Mouse (Mus musculus) limb, embryonic 12.5 days (tissue): ENCODE results near the gene Inpp4b. TPM values are rescaled to one million over a fixed set of nuclear protein-coding genes. Genes with fewer than 3 reads are reported as not detected.

Experiments used
- ATAC-seq: fragments of 200-750 bp; cut with Nextera tagmentation; 2 replicates; pipeline ENCODE4 v1.8.0; 2017; ENCODE audit warnings: low read depth, moderate TSS enrichment; ENCODE audit not compliant: insufficient number of reproducible peaks, insufficient read depth, low FRiP score, low TSS enrichment
- H3K27ac ChIP-seq: fragments of 300-500 bp; sonication (generic); 2 replicates; pipeline ENCODE4 v1.5.1; 2016; ENCODE audit warnings: mild to moderate bottlenecking, moderate library complexity
- H3K27me3 ChIP-seq: fragments of 300-500 bp; sonication (generic); 2 replicates; pipeline ENCODE4 v1.6.1; 2016; ENCODE audit warnings: mild to moderate bottlenecking, moderate library complexity
- H3K36me3 ChIP-seq: fragments of 300-500 bp; sonication (generic); 2 replicates; pipeline ENCODE4 v1.6.1; 2016; ENCODE audit warnings: mild to moderate bottlenecking, moderate library complexity
- H3K4me1 ChIP-seq: fragments of 300-500 bp; sonication (generic); replicated peaks from 2 replicates; pipeline ENCODE4 v1.6.1; 2016
- H3K4me2 ChIP-seq: fragments of 300-500 bp; sonication (generic); 2 replicates; pipeline ENCODE4 v1.6.1; 2016; ENCODE audit warnings: mild to moderate bottlenecking, moderate library complexity
- H3K4me3 ChIP-seq: fragments of 300-500 bp; sonication (generic); replicated peaks from 2 replicates; pipeline ENCODE4 v1.5.1; 2016; ENCODE audit warnings: mild to moderate bottlenecking
- H3K9ac ChIP-seq: fragments of 300-500 bp; sonication (generic); replicated peaks from 2 replicates; pipeline ENCODE4 v1.6.1; 2016; ENCODE audit warnings: mild to moderate bottlenecking, moderate library complexity
- H3K9me3 ChIP-seq: fragments of 300-500 bp; sonication (generic); 2 replicates; pipeline ENCODE4 v1.6.1; 2016; ENCODE audit warnings: mild to moderate bottlenecking, moderate library complexity
- WGBS: fragments of 180-500 bp; shearing (Covaris S2); methylation state at CpG from one replicate; pipeline ENCODE4 v1.1.7; 2016; 5-methylcytosine and 5-hydroxymethylcytosine counted together
- polyA plus RNA-seq: library from polyadenylated mRNA; unstranded; fragments of >200 nt; fragmentation: Nextera tagmentation; extraction: Ambion mirVana; gene quantifications from 2 replicates; pipeline ENCODE4 v1.2.1, GENCODE M21; 2016

Gene Inpp4b
- polyA plus RNA-seq, 1 experiment from 2014 or later: 15.7 TPM

DNA sequence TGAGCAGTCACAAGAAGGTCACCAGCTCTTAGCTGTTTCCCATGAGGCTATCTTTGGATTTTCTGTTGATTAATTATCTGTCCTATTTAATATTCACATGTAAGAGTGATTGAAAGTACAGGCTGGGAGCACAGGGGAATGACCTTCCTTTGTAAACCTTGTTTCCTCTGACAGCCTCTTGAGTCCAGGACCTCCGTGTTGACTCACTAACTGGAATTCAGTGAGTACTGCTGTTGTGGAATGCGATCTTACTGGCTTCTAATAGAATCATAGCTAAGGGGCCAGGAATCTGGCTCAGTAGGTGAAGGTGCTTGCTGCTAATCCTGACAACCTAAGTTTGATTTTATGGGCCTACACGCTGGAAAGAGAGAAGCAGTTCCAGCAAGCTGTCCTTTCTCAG, 523.3 kb downstream of the Inpp4b start:
- Histone ChIP-seq H3K9ac (no peak overlapping the region), H3K27me3 (no peaks in the 10 kb centered on the region), H3K9me3 (no peaks in the 10 kb centered on the region), H3K36me3 (no peaks in the 10 kb centered on the region), H3K4me2 (no peak overlapping the region), H3K4me3 (no peak overlapping the region), H3K4me1 (no peaks in the 10 kb centered on the region), H3K27ac (no peak overlapping the region)
- ATAC-seq: no peak
- 64% methylated on average over 3 of the region's 3 CpGs for WGBS

DNA sequence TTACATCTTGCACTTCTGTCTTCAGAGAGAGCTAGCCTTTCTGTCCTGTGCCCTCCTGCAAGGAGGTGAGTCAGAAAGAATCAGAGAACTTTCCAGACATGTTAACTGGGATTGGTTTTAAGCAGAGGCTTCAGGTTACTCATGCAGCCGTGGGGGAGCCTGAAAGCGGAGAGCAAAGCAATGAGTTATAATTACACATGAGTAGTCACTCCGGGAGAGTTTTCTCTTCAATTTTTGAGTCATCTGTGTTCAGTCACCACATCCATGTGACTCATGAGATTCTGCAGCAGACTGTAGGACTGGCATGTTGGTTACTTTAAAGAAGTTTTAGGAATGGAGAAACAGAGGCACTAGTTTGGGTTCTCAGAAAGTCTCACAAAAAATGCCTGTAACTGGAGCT, 524.7 kb downstream of the Inpp4b start:
- no peaks in the 10 kb centered on the region for H3K27me3 ChIP-seq
- H3K4me3 ChIP-seq: no peak overlapping the region
- H3K4me1 ChIP-seq: no peaks in the 10 kb centered on the region
- H3K9me3 ChIP-seq: no peaks in the 10 kb centered on the region
- H3K27ac ChIP-seq: no peak overlapping the region
- WGBS: 28% methylated on average over 3 of the region's 3 CpGs
- no peak overlapping the region for H3K4me2 ChIP-seq
- H3K9ac ChIP-seq: no peak overlapping the region
- H3K36me3 ChIP-seq: no peaks in the 10 kb centered on the region
- ATAC-seq: no peak

GRCm38 (mm10) chr8:81870466-81870865, 528.1 kb downstream of the Inpp4b start:
- no peak overlapping the region for H3K4me2 ChIP-seq
- no peaks in the 10 kb centered on the region for H3K4me1 ChIP-seq
- H3K9me3 ChIP-seq: no peaks in the 10 kb centered on the region
- H3K36me3 ChIP-seq: no peaks in the 10 kb centered on the region
- no peak for ATAC-seq
- no peak overlapping the region for H3K27ac ChIP-seq
- H3K9ac ChIP-seq: no peak overlapping the region
- H3K4me3 ChIP-seq: no peak overlapping the region
- H3K27me3 ChIP-seq: no peaks in the 10 kb centered on the region
- 82% methylated on average over 2 of the region's 2 CpGs for WGBS

DNA sequence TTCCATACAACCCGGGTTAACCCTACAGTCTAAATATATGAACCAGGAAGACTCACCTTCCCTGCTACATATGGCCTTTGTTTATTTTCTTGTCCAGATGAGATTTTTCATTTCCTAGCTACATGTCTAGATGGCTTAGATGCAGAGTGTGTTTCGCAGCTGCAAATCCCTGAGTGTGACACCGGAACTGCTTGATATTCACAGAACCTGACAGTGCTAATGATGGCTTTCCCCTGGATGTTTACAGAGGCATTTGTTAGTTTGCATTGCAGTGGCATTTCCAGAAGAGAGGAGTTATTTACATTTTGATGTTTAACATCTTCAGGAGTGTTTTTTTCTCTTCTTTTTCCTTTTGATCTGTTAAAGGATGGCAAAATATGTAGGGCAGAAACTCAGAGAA, 537.7 kb downstream of the Inpp4b start:
- Histone ChIP-seq H3K27ac (no peak overlapping the region), H3K4me3 (no peak overlapping the region), H3K27me3 (no peaks in the 10 kb centered on the region), H3K9ac (no peak overlapping the region), H3K36me3 (no peaks in the 10 kb centered on the region), H3K4me1 (no peaks in the 10 kb centered on the region), H3K9me3 (no peaks in the 10 kb centered on the region), H3K4me2 (no peak overlapping the region)
- no peak for ATAC-seq
- 77% methylated on average over 3 of the region's 3 CpGs for WGBS

DNA sequence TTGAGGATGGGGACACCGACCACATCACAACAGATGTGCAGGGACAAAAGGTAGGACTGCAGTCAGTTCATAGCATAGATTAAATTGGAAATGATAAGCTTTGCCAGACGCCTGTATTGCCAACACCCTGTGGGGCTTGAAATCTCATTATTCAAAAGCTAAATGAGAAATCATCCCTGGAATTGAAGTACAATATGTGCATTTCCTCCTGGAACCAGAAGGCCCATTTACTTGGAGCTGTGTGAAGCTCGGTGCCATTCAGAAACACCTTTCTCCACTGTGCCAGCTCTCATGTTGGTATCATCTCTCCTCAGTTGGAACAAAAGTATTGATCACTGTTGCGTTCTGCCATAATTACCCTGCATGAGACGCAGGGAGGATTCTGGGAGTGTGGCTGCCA, 541.8 kb downstream of the Inpp4b start:
- 82% methylated on average over 5 of the region's 5 CpGs for WGBS
- Histone ChIP-seq H3K27ac (no peak overlapping the region), H3K9me3 (no peaks in the 10 kb centered on the region), H3K27me3 (no peaks in the 10 kb centered on the region; the same call in 1 of the 2 replicates), H3K36me3 (no peaks in the 10 kb centered on the region), H3K4me2 (no peak overlapping the region), H3K9ac (no peak overlapping the region), H3K4me3 (no peak overlapping the region), H3K4me1 (no peaks in the 10 kb centered on the region)
- no peak for ATAC-seq

DNA sequence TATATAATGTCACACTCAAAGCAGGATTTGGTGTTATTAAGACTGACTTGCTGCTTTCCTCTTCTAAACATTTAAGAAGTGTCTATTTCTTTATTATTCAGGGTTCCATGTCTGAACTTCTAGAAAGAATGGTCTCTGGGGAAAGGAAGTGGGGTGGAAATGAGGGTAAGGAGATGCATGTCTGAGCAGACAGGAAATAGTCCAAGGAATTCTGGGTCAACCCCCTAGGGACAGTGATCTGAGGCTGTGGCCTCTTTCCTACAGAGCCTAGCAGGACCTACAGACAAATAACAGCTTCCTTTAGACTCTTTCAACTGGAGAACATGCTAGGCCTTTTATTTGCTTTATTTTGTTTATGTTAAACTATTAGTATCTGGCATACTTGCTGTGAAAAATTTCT, 546.5 kb downstream of the Inpp4b start:
- no peak for ATAC-seq
- no peaks in the 10 kb centered on the region for H3K36me3 ChIP-seq
- no peaks in the 10 kb centered on the region; the same call in 1 of the 2 replicates for H3K27me3 ChIP-seq
- no peak overlapping the region for H3K27ac ChIP-seq
- H3K9me3 ChIP-seq: no peaks in the 10 kb centered on the region
- no peak overlapping the region for H3K9ac ChIP-seq
- no peak overlapping the region for H3K4me2 ChIP-seq
- no peak overlapping the region for H3K4me3 ChIP-seq
- H3K4me1 ChIP-seq: no peaks in the 10 kb centered on the region

GRCm38 (mm10) chr8:81893292-81893691, 550.9 kb downstream of the Inpp4b start:
- Histone ChIP-seq H3K9me3 (no peaks in the 10 kb centered on the region), H3K27ac (no peak overlapping the region), H3K4me2 (no peak overlapping the region), H3K36me3 (no peaks in the 10 kb centered on the region), H3K9ac (no peak overlapping the region), H3K4me1 (no peaks in the 10 kb centered on the region), H3K4me3 (no peak overlapping the region), H3K27me3 (no peaks in the 10 kb centered on the region)
- no peak for ATAC-seq
- WGBS: 91% methylated on average over 1 of the region's 1 CpGs

GRCm38 (mm10) chr8:81946812-81947211, 604.5 kb downstream of the Inpp4b start:
- 92% methylated on average over 5 of the region's 5 CpGs for WGBS
- Histone ChIP-seq H3K4me1 (no peaks in the 10 kb centered on the region), H3K27ac (no peak overlapping the region), H3K9me3 (no peaks in the 10 kb centered on the region), H3K4me3 (no peak overlapping the region), H3K9ac (no peak overlapping the region), H3K4me2 (no peak overlapping the region), H3K36me3 (no peaks in the 10 kb centered on the region), H3K27me3 (no peaks in the 10 kb centered on the region)
- no peak for ATAC-seq

GRCm38 (mm10) chr8:81953101-81953500, 610.7 kb downstream of the Inpp4b start:
- WGBS: 93% methylated on average over 2 of the region's 2 CpGs
- H3K27ac ChIP-seq: no peak overlapping the region
- H3K4me1 ChIP-seq: no peaks in the 10 kb centered on the region
- no peak overlapping the region for H3K4me3 ChIP-seq
- ATAC-seq: no peak
- H3K9me3 ChIP-seq: no peaks in the 10 kb centered on the region
- H3K9ac ChIP-seq: no peak overlapping the region
- H3K36me3 ChIP-seq: no peaks in the 10 kb centered on the region
- H3K4me2 ChIP-seq: no peak overlapping the region
- H3K27me3 ChIP-seq: no peaks in the 10 kb centered on the region

DNA sequence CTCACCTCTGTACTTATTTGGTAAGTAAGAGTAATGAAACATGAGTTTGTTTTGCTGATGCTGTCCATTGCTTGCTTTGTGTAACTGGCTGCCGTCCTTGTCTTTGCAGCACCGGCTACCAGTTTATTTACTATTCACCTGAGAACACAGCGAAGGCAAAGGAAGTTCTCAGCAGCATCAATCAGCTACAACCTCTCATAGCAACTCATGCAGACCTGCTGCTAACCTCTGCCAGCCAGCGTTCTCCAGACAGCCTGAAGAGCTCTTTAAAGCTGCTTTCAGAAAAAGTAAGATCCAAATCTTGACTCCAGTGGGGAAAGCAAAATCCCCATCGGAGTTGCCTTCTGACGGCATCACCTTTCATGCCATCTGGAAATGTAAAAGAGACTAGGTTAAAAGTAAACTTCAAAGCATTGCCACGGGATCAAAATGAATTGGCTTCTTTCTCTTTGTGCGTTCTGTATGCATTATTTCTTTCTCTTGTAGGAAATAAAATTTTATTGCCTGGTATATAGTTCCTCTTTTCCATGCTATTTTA, 642.8 kb downstream of the Inpp4b start:
- H3K4me1 ChIP-seq: peaks cover 10% of the 10 kb centered on the region; the same call in 1 of the 2 replicates
- 21% methylated on average over 8 of the region's 8 CpGs for WGBS
- no peak overlapping the region for H3K9ac ChIP-seq
- no peak; the same call in 1 of the 2 replicates for ATAC-seq
- no peak overlapping the region for H3K27ac ChIP-seq
- no peaks in the 10 kb centered on the region for H3K9me3 ChIP-seq
- H3K4me2 ChIP-seq: no peak overlapping the region
- H3K36me3 ChIP-seq: no peaks in the 10 kb centered on the region
- no peak overlapping the region for H3K4me3 ChIP-seq
- no peaks in the 10 kb centered on the region for H3K27me3 ChIP-seq

- Histone ChIP-seq H3K27ac (no peak overlapping the region), H3K36me3 (no peaks in the 10 kb centered on the region), H3K4me1 (no peaks in the 10 kb centered on the region), H3K4me3 (no peak overlapping the region), H3K9me3 (no peaks in the 10 kb centered on the region), H3K27me3 (no peaks in the 10 kb centered on the region), H3K4me2 (no peak overlapping the region), H3K9ac (no peak overlapping the region)
- WGBS: 94% methylated on average over 3 of the region's 3 CpGs
- ATAC-seq: no peak
Measured at GRCm38 (mm10) chr8:81992966-81993365, 650.6 kb downstream of the Inpp4b start.

DNA sequence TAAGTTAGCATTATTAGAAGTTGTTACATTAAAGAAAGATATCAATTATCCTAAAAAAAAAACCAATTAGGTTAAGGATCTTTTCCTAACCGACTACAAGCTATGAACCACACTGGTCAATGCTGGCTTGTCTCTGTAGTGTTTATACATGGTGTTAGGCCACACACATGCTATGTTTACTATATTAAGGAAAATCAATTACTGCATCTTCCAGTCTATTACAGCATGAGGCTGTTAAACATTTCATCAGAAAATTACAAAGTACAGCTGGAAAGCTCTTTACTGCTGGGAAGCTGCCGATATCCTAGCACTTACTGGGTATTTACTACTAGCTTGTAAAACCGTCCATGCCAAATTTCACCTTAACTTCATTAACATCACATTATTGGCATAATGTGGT, 653.9 kb downstream of the Inpp4b start:
- H3K9ac ChIP-seq: no peak overlapping the region
- H3K4me3 ChIP-seq: no peak overlapping the region
- H3K36me3 ChIP-seq: no peaks in the 10 kb centered on the region
- no peaks in the 10 kb centered on the region for H3K27me3 ChIP-seq
- 30% methylated on average over 3 of the region's 3 CpGs for WGBS
- no peak for ATAC-seq
- H3K9me3 ChIP-seq: no peaks in the 10 kb centered on the region
- H3K4me1 ChIP-seq: no peaks in the 10 kb centered on the region
- no peak overlapping the region for H3K27ac ChIP-seq
- no peak overlapping the region for H3K4me2 ChIP-seq
